Mouse (Mus musculus) liver, embryonic 14.5 days (tissue): ENCODE measurements around the gene Smagp. TPM values are rescaled to one million over a fixed set of nuclear protein-coding genes. Genes with fewer than 3 reads are reported as not detected.
A peak's percentile ranks its signal among the peaks of the same experiment; 100 is the strongest.
"Not testable (repeated sequence)": the region's sequence is repeated elsewhere in the genome, so short reads cannot be mapped to it uniquely, and the experiment has no call there.

Source experiments
- ATAC-seq: fragments of 200-750 bp; cut with Nextera tagmentation; 2 replicates; pipeline ENCODE4 v1.8.0; 2017; ENCODE audit warnings: moderate number of reproducible peaks, mild to moderate bottlenecking, moderate library complexity; ENCODE audit not compliant: insufficient read depth
- DNase-seq, 3 experiments: peaks; one replicate each; pipeline ENCODE4 v3.0.0-alpha.2; 2012 to 2013; ENCODE audit warnings: low read depth in 3 of 3, low spot score in 3 of 3
- H3K27ac ChIP-seq: fragments of 300-500 bp; sonication (generic); 2 replicates; pipeline ENCODE4 v1.5.1; 2014; ENCODE audit warnings: moderate library complexity, mild to moderate bottlenecking, control low read depth, inconsistent platforms
- H3K27me3 ChIP-seq: fragments of 300-500 bp; sonication (generic); 2 replicates; pipeline ENCODE4 v1.6.1; 2014; ENCODE audit warnings: mild to moderate bottlenecking, low read length, moderate library complexity; ENCODE audit not compliant: control insufficient read depth, insufficient read depth
- H3K36me3 ChIP-seq: fragments of 300-500 bp; sonication (generic); replicated peaks from 2 replicates; pipeline ENCODE4 v1.6.1; 2014; ENCODE audit warnings: low read depth; ENCODE audit not compliant: control insufficient read depth, insufficient read depth
- H3K4me1 ChIP-seq, 2 experiments: fragments of 200-500 bp in 1 of 2; fragments of 300-500 bp in 1 of 2; sonication (generic) in 1 of 2; replicated peaks; 2 replicates each; pipeline ENCODE4 v1.6.1; 2012 to 2014; ENCODE audit warnings: antibody characterized with exemption in 1 of 2, inconsistent platforms in 1 of 2, low read length in 1 of 2; ENCODE audit not compliant: control insufficient read depth in 2 of 2, insufficient read depth in 2 of 2
- H3K4me2 ChIP-seq: fragments of 300-500 bp; sonication (generic); 2 replicates; pipeline ENCODE4 v1.6.1; 2014; ENCODE audit warnings: low read depth, mild to moderate bottlenecking, control low read depth, moderate library complexity
- H3K4me3 ChIP-seq, 2 experiments: fragments of 200-500 bp in 1 of 2; fragments of 300-500 bp in 1 of 2; sonication (generic) in 1 of 2; 2 replicates each; pipeline ENCODE4 v1.5.1; 2012 to 2014; ENCODE audit warnings: low read depth in 2 of 2, low read length in 2 of 2, mild to moderate bottlenecking in 2 of 2, control low read depth in 1 of 2, inconsistent platforms in 1 of 2, moderate library complexity in 1 of 2; ENCODE audit not compliant: insufficient read depth in 1 of 2
- H3K9ac ChIP-seq: fragments of 300-500 bp; sonication (generic); replicated peaks from 2 replicates; pipeline ENCODE4 v1.6.1; 2014; ENCODE audit warnings: mild to moderate bottlenecking, control low read depth, moderate library complexity
- H3K9me3 ChIP-seq: fragments of 300-500 bp; sonication (generic); 2 replicates; pipeline ENCODE4 v1.6.1; 2016; ENCODE audit warnings: low read length, mixed read lengths; ENCODE audit not compliant: control insufficient read depth
- CTCF ChIP-seq: IDR thresholded peaks from 2 replicates; pipeline ENCODE4 v1.5.1; 2016; ENCODE audit warnings: antibody characterized with exemption, low read depth, control low read depth
- EP300 ChIP-seq: IDR thresholded peaks from 2 replicates; pipeline ENCODE4 v1.6.1; 2016; ENCODE audit warnings: antibody characterized with exemption, low read depth
- WGBS: fragments of 180-500 bp; shearing (Covaris S2); extraction: QIAGEN DNeasy Blood & Tissue Kit; methylation state at CpG from one replicate; pipeline ENCODE4 v1.1.7; 2014; ENCODE audit not compliant: insufficient replicate concordance; 5-methylcytosine and 5-hydroxymethylcytosine counted together
- polyA plus RNA-seq, 2 experiments: library from polyadenylated mRNA; depleted of rRNA in 1 of 2; stranded (reverse) in 1 of 2; unstranded in 1 of 2; fragments of >200 nt; fragmentation: Nextera tagmentation in 1 of 2; extraction: Ambion mirVana in 1 of 2; gene quantifications; 2 replicates each; pipeline versions ENCODE4 v1.2.1 to v1.2.3; 2012 to 2014

Gene Smagp
- polyA plus RNA-seq, 2 experiments: 6.8 to 7.3 TPM

DNA sequence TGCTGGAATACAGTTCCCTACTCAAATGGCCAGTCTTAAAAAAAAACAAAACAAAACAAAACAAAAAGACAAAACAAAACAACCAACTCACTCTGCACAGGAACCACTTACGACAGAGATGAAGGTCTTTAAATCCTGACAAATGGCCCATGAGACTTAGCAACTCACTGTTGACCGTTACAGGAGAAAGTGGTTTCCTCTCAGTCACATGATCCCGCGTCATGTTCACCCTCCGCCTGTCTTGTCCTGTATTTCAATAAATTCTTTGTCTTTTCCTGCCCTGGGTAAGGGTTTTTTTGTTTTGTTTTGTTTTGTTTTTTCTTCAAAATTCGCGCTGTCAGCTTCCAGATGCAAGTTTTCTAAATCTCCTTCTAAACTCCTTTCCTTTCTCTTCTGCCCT is 24.8 kb downstream of the Smagp start:
- H3K9ac ChIP-seq: no peak overlapping the region
- peaks cover 2% of the 10 kb centered on the region for H3K36me3 ChIP-seq
- ATAC-seq (no peak), DNase-seq (no peak)
- H3K9me3 ChIP-seq: no peaks in the 10 kb centered on the region
- 61% methylated on average over 7 of the region's 7 CpGs for WGBS
- no peak overlapping the region for H3K4me2 ChIP-seq
- peaks cover 11 to 16% of the 10 kb centered on the region in 2 experiments for H3K4me1 ChIP-seq
- TF ChIP-seq EP300 (no peak), CTCF (no peak)
- H3K27me3 ChIP-seq: no peaks in the 10 kb centered on the region
- no peak overlapping the region for H3K27ac ChIP-seq
- no peak overlapping the region for H3K4me3 ChIP-seq

DNA sequence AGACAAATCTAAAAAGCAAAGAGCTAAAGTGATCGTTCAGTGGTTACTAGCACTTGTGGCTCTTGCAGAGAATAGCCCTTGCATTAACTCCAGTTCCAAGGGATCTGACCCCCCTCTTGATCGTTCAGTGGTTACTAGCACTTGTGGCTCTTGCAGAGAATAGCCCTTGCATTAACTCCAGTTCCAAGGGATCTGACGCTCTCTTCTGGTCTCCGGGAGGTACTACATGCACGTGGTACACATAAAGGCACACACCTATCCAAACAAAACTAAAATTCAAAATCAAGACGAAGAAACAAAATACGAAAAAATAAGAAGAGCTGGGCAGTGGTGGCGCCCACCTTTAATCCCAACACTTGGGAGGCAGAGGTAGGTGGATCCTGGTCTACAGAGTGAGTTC is 30.1 kb downstream of the Smagp start:
- DNase-seq, ATAC-seq: not testable (repeated sequence)
- peak; percentile 23; the same call in 1 of the 2 replicates for TF ChIP-seq CTCF

DNA sequence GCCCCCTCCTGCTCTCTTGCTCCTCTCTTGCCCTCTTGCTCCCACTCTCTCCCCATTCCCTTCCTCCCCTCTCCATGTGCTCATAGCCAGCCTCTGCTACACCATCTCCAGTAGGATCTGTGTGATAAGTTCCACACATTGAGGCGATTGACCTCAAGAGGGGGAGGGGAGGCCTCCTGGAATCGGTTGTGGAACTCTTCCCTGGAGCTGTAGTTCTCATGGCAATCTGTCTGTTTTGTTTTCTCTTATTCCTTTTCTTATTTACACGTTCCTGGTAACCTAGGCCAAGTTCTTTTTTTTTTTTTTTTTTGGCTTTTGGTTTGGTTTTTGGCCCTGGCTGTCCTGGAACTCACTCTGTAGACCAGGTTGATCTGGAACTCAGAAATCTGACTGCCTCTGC is 35.1 kb downstream of the Smagp start:
- TF ChIP-seq CTCF (no peak), EP300 (no peak)
- no peak overlapping the region for H3K9ac ChIP-seq
- WGBS: 33% methylated on average over 3 of the region's 3 CpGs
- no peaks in the 10 kb centered on the region for H3K9me3 ChIP-seq
- DNase-seq (no peak), ATAC-seq (no peak)
- peaks cover 0 to 10% of the 10 kb centered on the region in 2 experiments; a peak in 1 of 4 replicates for H3K4me1 ChIP-seq
- no peak overlapping the region for H3K27ac ChIP-seq
- peaks cover 39% of the 10 kb centered on the region for H3K27me3 ChIP-seq
- no peaks in the 10 kb centered on the region for H3K36me3 ChIP-seq
- no peak overlapping the region for H3K4me2 ChIP-seq
- no peak overlapping the region for H3K4me3 ChIP-seq

More for the DNA sequence above, 30.1 kb downstream of the Smagp start:
- H3K4me3 ChIP-seq, H3K27me3 ChIP-seq, H3K9ac ChIP-seq, H3K27ac ChIP-seq, H3K4me2 ChIP-seq, H3K36me3 ChIP-seq, H3K9me3 ChIP-seq: not testable (repeated sequence)
- WGBS: 67% methylated on average over 8 of the region's 8 CpGs
- peaks cover 0 to 10% of the 10 kb centered on the region in 2 experiments; a peak in 2 of 4 replicates for H3K4me1 ChIP-seq

DNA sequence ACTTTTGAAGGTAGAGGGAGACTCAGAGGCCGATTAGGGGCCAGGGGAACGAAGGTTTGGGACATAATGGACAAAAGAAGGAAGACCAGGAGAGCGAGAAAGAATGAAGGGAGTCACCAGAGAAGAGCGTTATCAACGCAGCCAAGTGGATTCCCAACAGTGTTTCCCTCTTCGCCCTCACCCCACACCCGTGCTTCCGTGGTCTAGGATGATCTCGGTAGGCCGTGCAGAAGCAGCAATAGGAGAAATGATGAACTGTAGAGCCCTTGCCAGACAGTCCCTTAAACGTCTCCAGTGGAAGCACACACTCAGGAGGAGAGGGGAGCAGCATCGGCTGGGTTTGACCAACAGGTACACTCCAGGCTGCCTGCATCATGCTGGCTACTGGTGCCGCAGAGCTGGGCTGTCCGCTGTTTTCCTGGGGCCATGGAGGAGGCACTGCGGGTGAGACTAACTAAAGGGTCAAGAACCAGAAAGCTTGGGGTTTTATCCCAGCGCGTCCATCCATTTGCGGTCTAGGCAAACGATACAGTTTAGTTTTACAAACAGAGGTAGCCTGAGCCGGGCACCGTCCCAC is 36.0 kb downstream of the Smagp start:
- no peak overlapping the region for H3K9ac ChIP-seq
- TF ChIP-seq EP300: no peak
- TF ChIP-seq CTCF: no peak
- peaks cover 41% of the 10 kb centered on the region for H3K27me3 ChIP-seq
- H3K4me2 ChIP-seq: no peak overlapping the region
- no peak overlapping the region for H3K4me3 ChIP-seq
- no peak overlapping the region for H3K27ac ChIP-seq
- H3K36me3 ChIP-seq: no peaks in the 10 kb centered on the region
- H3K4me1 ChIP-seq: peaks cover 0 to 10% of the 10 kb centered on the region in 2 experiments; a peak in 1 of 4 replicates
- WGBS: 16% methylated on average over 21 of the region's 21 CpGs
- no peak for ATAC-seq
- DNase-seq: no peak
- H3K9me3 ChIP-seq: no peaks in the 10 kb centered on the region

DNA sequence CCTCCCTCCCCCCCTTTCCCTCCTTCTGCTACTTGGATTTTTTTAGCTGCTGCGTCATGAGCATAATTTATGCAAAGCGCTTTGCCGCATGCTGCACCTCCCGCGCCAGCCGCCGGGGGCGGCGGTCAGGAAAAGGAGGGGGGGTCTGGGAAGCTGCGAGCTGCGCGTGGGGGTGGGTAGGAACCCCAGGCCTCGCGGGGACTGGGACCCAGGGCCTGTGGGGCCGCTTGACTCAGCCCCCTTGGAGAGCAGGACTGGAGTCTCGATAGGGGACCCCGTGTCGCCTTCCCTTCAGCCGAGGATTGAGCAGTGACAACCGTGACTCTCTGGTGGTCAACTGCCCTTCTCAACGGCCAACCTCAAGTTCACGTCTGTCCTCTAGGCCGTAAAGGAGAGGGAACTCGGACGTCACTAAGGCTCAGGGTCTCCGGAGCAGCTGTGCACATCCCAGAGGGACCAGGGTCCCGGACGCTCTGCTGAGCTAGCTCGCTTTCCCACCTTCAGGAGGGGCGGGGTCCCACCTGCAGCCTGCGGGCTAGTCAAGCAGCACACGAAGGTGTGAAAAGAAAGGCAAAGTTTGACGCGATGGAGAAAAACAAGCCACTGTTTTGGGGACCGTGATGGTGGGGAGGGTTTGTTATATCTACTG is 36.6 kb downstream of the Smagp start:
- H3K36me3 ChIP-seq: no peaks in the 10 kb centered on the region
- no peak overlapping the region for H3K27ac ChIP-seq
- TF ChIP-seq CTCF (peak; percentile 41), EP300 (no peak)
- peaks cover 0 to 8% of the 10 kb centered on the region in 2 experiments; a peak in 1 of 4 replicates for H3K4me1 ChIP-seq
- H3K27me3 ChIP-seq: peaks cover 41% of the 10 kb centered on the region
- H3K4me2 ChIP-seq: peak overlapping the region; percentile 72
- ATAC-seq: 0 out of 2 replicates have a peak, but pooled peaks have one; percentile 15
- WGBS: 1% methylated on average over 35 of the region's 35 CpGs
- no peak for DNase-seq
- peak overlapping the region; percentile 5 to 61; a peak in 2 of 4 replicates for H3K4me3 ChIP-seq
- no peaks in the 10 kb centered on the region for H3K9me3 ChIP-seq
- no peak overlapping the region for H3K9ac ChIP-seq
